Mouse (Mus musculus) frontal cortex, adult (tissue): ENCODE data around the gene Necab2.
A peak's percentile ranks its signal among the peaks of the same experiment; 100 is the strongest.

Source experiments
- ATAC-seq: cut with Nextera tagmentation; 2 replicates; pipeline ENCODE4 v1.9.2; 2017; ENCODE audit warnings: mild to moderate bottlenecking, moderate library complexity, mixed read lengths; ENCODE audit not compliant: low TSS enrichment

The Necab2 gene

GRCm38 (mm10) chr8:119428350-119428740 lies 18.2 kb upstream of the Necab2 start:
- no peak for ATAC-seq

- no peak for ATAC-seq
Observed at GRCm38 (mm10) chr8:119428766-119429327, 17.7 kb upstream of the Necab2 start.

- no peak for ATAC-seq
Observed at GRCm38 (mm10) chr8:119429552-119429951, 17.0 kb upstream of the Necab2 start.

GRCm38 (mm10) chr8:119430250-119430649 lies 16.3 kb upstream of the Necab2 start:
- ATAC-seq: no peak

GRCm38 (mm10) chr8:119430690-119431089 lies 15.8 kb upstream of the Necab2 start:
- ATAC-seq: no peak

- ATAC-seq: no peak
Observed at GRCm38 (mm10) chr8:119432372-119432771, 14.1 kb upstream of the Necab2 start.

GRCm38 (mm10) chr8:119433582-119434174 lies 12.8 kb upstream of the Necab2 start, which contains the start of gene Osgin1:
TSS of gene Osgin1 (plus strand) at chr8:119434124.
- ATAC-seq: no peak

GRCm38 (mm10) chr8:119434569-119434968 lies 11.9 kb upstream of the Necab2 start:
- no peak for ATAC-seq

- ATAC-seq: no peak
Observed at GRCm38 (mm10) chr8:119435527-119435926, 11.0 kb upstream of the Necab2 start.

GRCm38 (mm10) chr8:119436331-119436730 lies 10.2 kb upstream of the Necab2 start:
- no peak for ATAC-seq

GRCm38 (mm10) chr8:119436933-119437332 lies 9.6 kb upstream of the Necab2 start:
- no peak for ATAC-seq

GRCm38 (mm10) chr8:119437506-119437905 lies 9.0 kb upstream of the Necab2 start:
- ATAC-seq: no peak

GRCm38 (mm10) chr8:119438876-119439275 lies 7.6 kb upstream of the Necab2 start:
- no peak for ATAC-seq

GRCm38 (mm10) chr8:119439424-119439823 lies 7.1 kb upstream of the Necab2 start:
- no peak for ATAC-seq

GRCm38 (mm10) chr8:119439893-119440249 lies 6.6 kb upstream of the Necab2 start:
- ATAC-seq: no peak

GRCm38 (mm10) chr8:119440250-119440951 lies 6.1 kb upstream of the Necab2 start:
- ATAC-seq: peak; percentile 62

GRCm38 (mm10) chr8:119440952-119441270 lies 5.6 kb upstream of the Necab2 start:
- ATAC-seq: 0 out of 2 replicates have a peak, but pooled peaks have one; percentile 8

GRCm38 (mm10) chr8:119442013-119442412 lies 4.5 kb upstream of the Necab2 start:
- no peak for ATAC-seq

GRCm38 (mm10) chr8:119442970-119443369 lies 3.5 kb upstream of the Necab2 start:
- no peak for ATAC-seq

- ATAC-seq: no peak
Observed at GRCm38 (mm10) chr8:119446990-119447780, 666 bp downstream of the Necab2 start.

- no peak for ATAC-seq
Observed at GRCm38 (mm10) chr8:119447781-119448170, 1.3 kb downstream of the Necab2 start.

GRCm38 (mm10) chr8:119449627-119450026 lies 3.1 kb downstream of the Necab2 start:
- ATAC-seq: peak; percentile 65

- no peak for ATAC-seq
Observed at GRCm38 (mm10) chr8:119451131-119451530, 4.6 kb downstream of the Necab2 start.
